Mouse (Mus musculus) forebrain, embryonic 11.5 days (tissue): ENCODE measurements at regions not wholly inside any gene's neighbourhood (a gene's known extent, or its start where the extent isn't known, plus 50 kb on each side); places are given as distances from the start of the nearest gene placed in this dataset.

Experiments used
- ATAC-seq: fragments of 200-750 bp; cut with Nextera tagmentation; replicated peaks from 2 replicates; pipeline ENCODE4 v1.8.0; 2017; ENCODE audit warnings: moderate TSS enrichment; ENCODE audit not compliant: low FRiP score
- DNase-seq: peaks from one replicate; pipeline ENCODE4 v3.0.0-alpha.2; 2017; ENCODE audit warnings: low spot score
- H3K27ac ChIP-seq: fragments of 300-500 bp; sonication (generic); 2 replicates; pipeline ENCODE4 v1.5.1; 2014; ENCODE audit warnings: low read depth, low read length
- H3K27me3 ChIP-seq: fragments of 300-500 bp; sonication (generic); 2 replicates; pipeline ENCODE4 v1.6.1; 2014; ENCODE audit warnings: mild to moderate bottlenecking, low read length, mixed read lengths; ENCODE audit not compliant: control insufficient read depth, insufficient read depth
- H3K36me3 ChIP-seq: fragments of 300-500 bp; sonication (generic); 2 replicates; pipeline ENCODE4 v1.6.1; 2014; ENCODE audit warnings: mild to moderate bottlenecking, low read length, moderate library complexity, mixed read lengths; ENCODE audit not compliant: control insufficient read depth, insufficient read depth
- H3K4me1 ChIP-seq: fragments of 300-500 bp; sonication (generic); replicated peaks from 2 replicates; pipeline ENCODE4 v1.6.1; 2014; ENCODE audit warnings: low read length, mixed read lengths; ENCODE audit not compliant: control insufficient read depth, insufficient read depth
- H3K4me2 ChIP-seq: fragments of 300-500 bp; sonication (generic); 2 replicates; pipeline ENCODE4 v1.6.1; 2014; ENCODE audit warnings: low read depth, mild to moderate bottlenecking, low read length, moderate library complexity, mixed read lengths; ENCODE audit not compliant: severe bottlenecking
- H3K4me3 ChIP-seq: fragments of 300-500 bp; sonication (generic); 2 replicates; pipeline ENCODE4 v1.5.1; 2014; ENCODE audit warnings: low read depth, low read length
- H3K9ac ChIP-seq: fragments of 300-500 bp; sonication (generic); 2 replicates; pipeline ENCODE4 v1.6.1; 2014; ENCODE audit warnings: low read length
- H3K9me3 ChIP-seq: fragments of 300-500 bp; sonication (generic); 2 replicates; pipeline ENCODE4 v1.6.1; 2016; ENCODE audit warnings: low read length, mixed read lengths; ENCODE audit not compliant: control insufficient read depth
- WGBS: fragments of 180-500 bp; shearing (Covaris S2); extraction: QIAGEN DNeasy Blood & Tissue Kit; methylation state at CpG from one replicate; pipeline ENCODE4 v1.1.7; 2014; 5-methylcytosine and 5-hydroxymethylcytosine counted together

DNA sequence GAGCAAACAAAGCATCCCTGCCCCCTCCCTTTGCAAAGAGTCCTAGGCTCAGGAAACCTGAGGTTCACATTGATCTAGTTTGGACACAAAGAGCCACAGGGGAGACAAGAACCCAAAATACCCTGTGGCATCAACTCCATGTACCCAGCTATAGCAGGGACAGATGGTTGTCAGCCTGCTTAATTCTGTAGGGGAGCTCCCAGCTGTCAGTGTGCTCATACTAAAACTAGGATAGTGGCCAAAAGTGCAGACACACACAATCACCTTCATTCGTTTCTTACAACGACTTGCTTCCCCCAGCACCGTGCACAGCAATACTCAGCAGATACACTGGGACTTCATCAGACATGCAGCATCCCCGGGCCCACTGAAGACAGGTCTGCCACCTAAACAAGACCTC lies 133.5 kb upstream of the Kdm8 start:
- Histone ChIP-seq H3K27ac (no peak overlapping the region), H3K4me2 (no peak overlapping the region), H3K36me3 (no peaks in the 10 kb centered on the region), H3K4me1 (no peaks in the 10 kb centered on the region), H3K9ac (no peak overlapping the region), H3K4me3 (no peak overlapping the region), H3K27me3 (no peaks in the 10 kb centered on the region), H3K9me3 (no peaks in the 10 kb centered on the region)
- ATAC-seq, result no peak
- WGBS, result 88% methylated on average over 4 of the region's 4 CpGs
- no peak for DNase-seq

DNA sequence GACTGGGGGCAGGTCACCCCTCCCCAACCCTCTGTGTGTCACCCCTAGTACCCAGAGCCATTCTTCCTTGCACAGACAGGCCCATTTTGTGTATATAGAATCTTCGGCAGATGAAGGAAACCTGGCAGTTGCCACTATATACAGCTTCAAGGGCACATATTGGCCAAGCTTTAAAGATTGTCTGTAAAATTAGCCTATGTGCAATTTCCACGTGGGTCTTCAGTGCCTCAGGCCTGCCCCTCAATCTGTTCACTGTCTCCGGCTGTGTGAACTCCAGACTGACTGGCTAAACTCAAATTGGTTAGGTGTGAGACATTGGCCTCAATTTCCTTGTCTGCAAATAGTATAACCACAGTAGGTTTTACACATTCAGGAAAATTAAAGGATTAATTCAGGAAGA lies 130.9 kb upstream of the Kdm8 start:
- H3K9me3 ChIP-seq, result no peaks in the 10 kb centered on the region
- H3K27ac ChIP-seq, result no peak overlapping the region
- DNase-seq, result no peak
- H3K9ac ChIP-seq, result no peak overlapping the region
- no peak overlapping the region for H3K4me3 ChIP-seq
- H3K27me3 ChIP-seq, result no peaks in the 10 kb centered on the region
- WGBS, result 89% methylated on average over 3 of the region's 3 CpGs
- no peaks in the 10 kb centered on the region for H3K36me3 ChIP-seq
- no peaks in the 10 kb centered on the region for H3K4me1 ChIP-seq
- no peak overlapping the region for H3K4me2 ChIP-seq
- ATAC-seq, result no peak

GRCm38 (mm10) chr7:125334769-125335168 lies 109.7 kb upstream of the Kdm8 start:
- WGBS, result 93% methylated on average over 2 of the region's 2 CpGs
- DNase-seq (no peak), ATAC-seq (no peak)
- H3K9me3 ChIP-seq, result no peaks in the 10 kb centered on the region
- H3K4me2 ChIP-seq, result no peak overlapping the region
- no peaks in the 10 kb centered on the region for H3K27me3 ChIP-seq
- no peak overlapping the region for H3K4me3 ChIP-seq
- H3K9ac ChIP-seq, result no peak overlapping the region
- H3K36me3 ChIP-seq, result no peaks in the 10 kb centered on the region
- no peak overlapping the region for H3K27ac ChIP-seq
- no peaks in the 10 kb centered on the region for H3K4me1 ChIP-seq

- ATAC-seq (no peak), DNase-seq (no peak)
- Histone ChIP-seq H3K27me3 (no peaks in the 10 kb centered on the region), H3K4me3 (no peak overlapping the region), H3K9ac (no peak overlapping the region), H3K4me2 (no peak overlapping the region), H3K36me3 (no peaks in the 10 kb centered on the region), H3K27ac (no peak overlapping the region), H3K9me3 (no peaks in the 10 kb centered on the region), H3K4me1 (no peaks in the 10 kb centered on the region)
- WGBS, result 29% methylated on average over 3 of the region's 3 CpGs
Observed at GRCm38 (mm10) chr7:125335586-125336165, 108.8 kb upstream of the Kdm8 start.

DNA sequence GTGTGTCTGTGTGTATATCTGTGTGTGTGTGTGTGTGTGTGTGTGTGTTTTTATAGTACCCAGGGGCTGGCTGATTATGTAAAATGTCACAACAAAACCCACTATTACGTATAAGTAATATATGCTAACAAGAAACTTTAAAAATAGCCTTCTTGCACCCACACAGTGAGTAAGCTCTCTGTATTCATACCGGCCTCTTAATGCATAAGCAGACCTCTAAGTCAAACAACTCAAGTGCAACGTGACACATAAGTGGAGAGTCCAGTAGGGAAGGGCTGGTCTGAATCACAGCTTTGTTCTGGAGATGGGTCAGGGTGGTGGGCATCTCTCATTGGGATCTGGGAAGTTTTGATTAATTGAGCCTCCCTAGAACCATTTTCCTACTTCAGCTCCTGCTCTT lies 107.7 kb upstream of the Kdm8 start:
- no peak overlapping the region for H3K4me2 ChIP-seq
- no peak overlapping the region for H3K9ac ChIP-seq
- 77% methylated on average over 3 of the region's 3 CpGs for WGBS
- no peak for DNase-seq
- H3K27me3 ChIP-seq, result no peaks in the 10 kb centered on the region
- no peaks in the 10 kb centered on the region for H3K36me3 ChIP-seq
- H3K27ac ChIP-seq, result no peak overlapping the region
- no peaks in the 10 kb centered on the region for H3K9me3 ChIP-seq
- H3K4me1 ChIP-seq, result no peaks in the 10 kb centered on the region
- no peak overlapping the region for H3K4me3 ChIP-seq
- ATAC-seq, result no peak

- DNase-seq (no peak), ATAC-seq (no peak)
- Histone ChIP-seq H3K9ac (no peak overlapping the region), H3K36me3 (no peaks in the 10 kb centered on the region), H3K9me3 (no peaks in the 10 kb centered on the region), H3K4me3 (no peak overlapping the region), H3K4me2 (no peak overlapping the region), H3K27me3 (no peaks in the 10 kb centered on the region), H3K4me1 (no peaks in the 10 kb centered on the region), H3K27ac (no peak overlapping the region)
- 88% methylated on average over 6 of the region's 6 CpGs for WGBS
Observed at GRCm38 (mm10) chr7:125338177-125338751, 106.2 kb upstream of the Kdm8 start.

DNA sequence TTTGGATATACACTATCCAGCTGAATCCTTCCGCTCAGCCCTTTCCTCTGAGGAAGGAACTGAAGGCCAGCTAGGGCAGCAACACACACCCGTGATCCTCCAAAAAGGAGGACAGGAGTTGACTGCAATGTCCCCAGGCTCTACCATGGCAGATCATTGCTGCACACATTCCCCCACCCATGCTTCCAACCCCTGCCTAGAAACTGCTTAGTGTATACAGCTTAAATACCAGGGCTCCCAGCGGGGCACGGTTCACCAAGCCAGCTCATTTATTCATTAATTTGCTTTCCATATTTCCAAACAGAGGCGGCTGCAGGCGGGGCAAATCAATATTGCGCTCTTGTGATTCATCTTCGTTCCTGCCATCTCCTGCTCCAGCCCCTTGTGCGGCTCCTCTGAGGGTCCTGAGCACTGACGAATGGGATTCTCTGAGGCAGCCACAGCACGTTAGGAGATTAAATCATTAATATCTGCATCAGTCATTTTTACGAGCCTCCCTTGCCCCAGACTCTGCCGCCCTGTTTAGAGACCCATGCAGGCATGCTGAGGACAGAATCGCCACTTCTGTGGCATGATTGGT lies 104.1 kb upstream of the Kdm8 start:
- DNase-seq, result no peak
- Histone ChIP-seq H3K4me3 (no peak overlapping the region), H3K4me1 (no peaks in the 10 kb centered on the region), H3K9ac (no peak overlapping the region), H3K27ac (no peak overlapping the region), H3K27me3 (no peaks in the 10 kb centered on the region), H3K4me2 (no peak overlapping the region), H3K36me3 (no peaks in the 10 kb centered on the region), H3K9me3 (no peaks in the 10 kb centered on the region)
- WGBS, result 85% methylated on average over 14 of the region's 14 CpGs
- ATAC-seq, result no peak

DNA sequence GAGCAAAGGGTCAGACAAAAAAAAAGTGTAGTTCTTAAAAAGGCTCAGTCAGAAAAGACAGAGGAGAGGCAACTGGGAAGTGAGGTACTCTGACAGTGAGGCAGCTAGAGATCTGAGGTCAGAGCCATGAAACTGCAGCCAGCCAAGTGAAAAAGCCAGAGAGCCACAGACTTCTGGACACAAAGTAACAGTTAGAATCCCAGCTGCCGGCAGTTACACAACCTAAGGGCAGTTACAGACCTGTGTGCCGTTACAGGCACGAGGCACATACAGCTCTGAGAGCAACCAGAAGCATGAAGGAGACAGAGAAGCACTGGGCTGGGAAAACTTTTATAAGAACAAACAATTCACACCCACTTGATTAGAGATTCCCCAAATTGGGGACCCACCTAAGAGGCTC lies 94.9 kb upstream of the Kdm8 start:
- Histone ChIP-seq H3K4me3 (no peak overlapping the region), H3K27me3 (no peaks in the 10 kb centered on the region), H3K36me3 (no peaks in the 10 kb centered on the region), H3K27ac (no peak overlapping the region), H3K4me2 (no peak overlapping the region), H3K4me1 (no peaks in the 10 kb centered on the region), H3K9me3 (no peaks in the 10 kb centered on the region), H3K9ac (no peak overlapping the region)
- no peak for DNase-seq
- no peak for ATAC-seq
- 77% methylated on average over 3 of the region's 3 CpGs for WGBS

DNA sequence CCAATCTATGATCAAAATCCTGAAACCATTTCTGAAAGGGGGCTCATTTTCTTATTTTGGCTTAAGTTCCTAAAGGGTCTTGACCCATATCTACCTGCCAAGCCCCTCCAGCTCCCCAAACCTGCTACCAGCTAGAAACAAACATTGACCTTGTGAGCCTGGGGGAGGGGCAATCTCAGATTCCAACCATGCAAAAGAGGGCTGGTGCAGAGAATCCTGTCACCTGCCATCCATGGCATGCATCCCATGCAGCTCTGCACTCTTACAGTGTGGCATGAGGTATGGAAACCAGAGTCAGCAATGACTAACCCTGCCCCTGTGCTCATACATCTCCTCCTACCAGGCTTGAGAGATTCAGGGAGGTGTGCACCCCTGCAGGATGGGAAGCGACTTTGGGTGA lies 90.3 kb upstream of the Kdm8 start:
- Histone ChIP-seq H3K4me3 (no peak overlapping the region), H3K4me2 (no peak overlapping the region), H3K9me3 (no peaks in the 10 kb centered on the region), H3K36me3 (no peaks in the 10 kb centered on the region), H3K27me3 (no peaks in the 10 kb centered on the region), H3K4me1 (no peaks in the 10 kb centered on the region), H3K9ac (no peak overlapping the region), H3K27ac (no peak overlapping the region)
- 71% methylated on average over 1 of the region's 1 CpGs for WGBS
- DNase-seq, result no peak
- ATAC-seq, result no peak
